Mouse (Mus musculus) ES-E14 (cell line): ENCODE results near the gene Fam20a.

Experiments used
- HCFC1 ChIP-seq: IDR thresholded peaks from 2 replicates; pipeline ENCODE4 v1.6.1; 2012; ENCODE audit warnings: low read length, inconsistent platforms, borderline replicate concordance; ENCODE audit not compliant: insufficient read depth
- MAFK ChIP-seq: IDR thresholded peaks from 2 replicates; pipeline ENCODE4 v1.6.1; 2014; ENCODE audit warnings: mild to moderate bottlenecking, low read depth, low read length, inconsistent platforms; ENCODE audit not compliant: insufficient read depth

DNA sequence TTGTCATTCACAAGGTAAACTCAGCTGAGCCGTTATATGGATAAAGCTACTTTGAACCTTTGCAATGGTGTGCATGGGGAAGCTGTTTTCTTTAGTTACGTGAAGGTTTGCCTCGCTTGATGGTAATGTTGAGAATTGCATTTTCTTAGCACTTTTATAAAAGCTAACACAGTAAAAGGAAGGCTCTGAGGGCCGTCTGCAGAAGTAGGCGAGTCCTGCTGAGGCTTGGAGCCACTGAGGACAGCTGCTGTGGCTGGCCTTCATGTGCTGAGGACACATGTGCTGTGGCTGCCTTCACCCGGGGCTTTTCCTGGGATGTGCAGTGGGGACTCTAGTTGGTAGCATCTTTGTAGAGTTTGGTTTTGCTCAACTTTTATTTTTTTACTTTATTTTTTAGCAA is 56.7 kb downstream of the Fam20a start:
- TF ChIP-seq HCFC1 (no peak), MAFK (no peak)
